Mouse (Mus musculus) kidney, adult 9 months (tissue): ENCODE results near the gene Zfhx3.
"Not testable (repeated sequence)": the region's sequence is repeated elsewhere in the genome, so short reads cannot be mapped to it uniquely, and the experiment has no call there.

ENCODE experiments used
- DNase-seq: peaks from one replicate; pipeline ENCODE4 v3.0.0; 2022

The Zfhx3 gene

DNA sequence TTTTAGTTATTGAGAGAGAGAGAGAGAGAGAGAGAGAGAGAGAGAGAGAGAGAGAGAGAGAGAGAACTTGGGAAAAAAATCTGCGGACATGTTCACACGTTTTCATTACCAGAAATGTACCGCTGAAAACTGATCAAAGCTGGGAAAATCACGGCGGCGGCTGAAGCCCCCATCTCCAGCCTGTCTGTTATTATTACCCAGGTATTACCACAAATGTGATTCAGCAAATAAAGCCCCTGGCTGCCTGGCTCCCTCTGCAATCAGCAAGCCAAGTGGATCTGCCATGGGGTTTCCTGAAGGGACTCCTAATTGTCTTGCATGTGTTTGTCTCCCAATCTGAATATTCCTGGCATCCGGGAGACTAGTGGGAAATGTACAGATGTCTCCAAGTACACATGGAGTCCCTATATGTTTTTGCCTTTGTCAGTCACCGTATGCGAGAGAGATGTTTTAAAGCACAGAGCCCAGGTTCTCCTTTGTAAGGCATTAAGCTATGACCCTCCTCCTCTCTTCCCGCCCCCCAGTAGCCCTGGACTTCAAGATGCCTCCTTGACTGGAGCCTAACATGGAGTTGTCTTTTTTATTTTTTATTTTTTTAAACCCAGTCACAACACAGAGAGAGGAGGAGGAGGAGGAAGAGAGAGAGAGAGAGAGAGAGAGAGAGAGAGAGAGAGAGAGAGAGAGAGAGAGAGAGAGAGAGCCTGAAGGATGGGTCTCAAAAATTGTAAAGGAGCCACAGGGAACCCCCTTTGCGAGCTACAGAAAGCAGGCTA, at the start of gene Zfhx3:
Zfhx3 (plus strand) TSS at position 723 of the 773 bp plus-strand sequence.
- no peak for DNase-seq

DNA sequence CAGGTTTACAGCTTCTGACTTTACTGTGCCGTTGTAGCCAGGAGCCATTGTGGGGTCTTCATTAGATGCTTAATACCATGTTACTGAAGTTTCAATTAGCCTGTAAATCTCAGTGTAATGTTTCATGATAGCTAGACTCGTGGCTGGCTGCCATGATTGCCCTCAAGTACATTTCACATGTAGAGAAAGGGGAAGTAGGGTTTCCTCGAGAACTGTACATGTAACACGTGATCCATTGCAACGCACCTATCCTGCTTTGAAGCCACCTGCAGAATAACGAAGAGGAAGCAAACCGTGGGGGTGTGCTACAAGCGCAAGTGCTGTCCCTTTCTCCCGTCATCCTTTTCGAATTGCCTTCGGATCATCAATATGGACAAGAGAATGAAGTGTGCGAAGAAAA, 23.5 kb upstream of the Zfhx3 start:
- DNase-seq, result no peak

DNA sequence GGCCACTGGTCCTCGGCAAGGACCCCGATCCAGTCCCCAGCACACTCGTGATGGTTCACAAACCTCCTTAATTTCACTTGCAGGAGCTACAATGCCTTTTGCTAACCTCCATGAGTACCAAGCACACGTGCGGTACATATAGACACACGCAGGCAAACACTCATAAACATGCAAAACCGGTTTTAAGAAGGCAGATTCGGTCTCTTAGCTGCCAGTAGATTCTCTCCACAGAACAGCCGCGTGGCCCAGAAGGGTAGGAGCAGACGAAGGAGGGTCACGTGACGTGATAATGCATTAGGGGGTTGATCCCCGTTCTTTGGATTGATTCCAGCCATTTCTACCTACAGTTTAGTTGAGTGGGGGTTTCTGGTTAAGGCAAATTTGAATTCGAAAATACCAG, 16.3 kb upstream of the Zfhx3 start:
- no peak for DNase-seq

DNA sequence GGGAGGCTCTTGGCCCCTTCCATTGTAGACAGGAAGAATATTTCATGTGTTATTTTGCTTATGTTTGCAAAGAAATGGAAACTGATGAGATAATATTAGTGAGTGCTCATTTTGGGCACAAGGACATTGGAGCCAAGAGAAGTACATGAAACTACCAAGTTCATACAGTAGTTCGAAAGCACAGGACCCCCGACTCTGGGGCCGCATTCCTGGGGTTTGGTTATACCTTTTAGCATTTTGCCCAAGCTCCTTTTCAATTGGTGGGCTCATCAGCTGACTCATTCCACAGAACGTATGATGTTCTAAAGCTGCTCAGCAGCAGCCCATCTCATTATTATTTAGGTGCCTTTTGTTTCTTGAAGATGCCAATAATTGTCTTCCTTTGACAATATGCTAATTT, 5.7 kb upstream of the Zfhx3 start:
- no peak for DNase-seq

DNA sequence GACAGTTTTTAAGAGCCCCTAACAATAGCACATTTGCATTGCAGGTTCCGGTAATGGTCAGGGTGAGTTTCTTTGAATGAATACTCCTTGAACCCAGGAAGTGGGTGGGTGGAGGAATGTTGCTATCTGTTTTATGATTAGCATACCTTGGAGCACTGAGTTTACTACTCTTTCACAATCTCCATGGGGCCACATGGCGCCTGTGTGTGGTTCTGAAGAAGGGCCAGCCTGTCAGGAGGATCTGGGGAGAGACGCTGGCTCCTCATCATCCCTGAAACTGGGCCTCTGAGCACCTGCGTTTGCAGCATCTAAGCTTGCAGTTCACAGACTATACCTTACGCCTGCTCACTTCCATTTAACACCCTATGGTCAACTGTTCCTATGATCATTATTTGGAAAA, 4.2 kb upstream of the Zfhx3 start:
- not testable (repeated sequence) for DNase-seq

DNA sequence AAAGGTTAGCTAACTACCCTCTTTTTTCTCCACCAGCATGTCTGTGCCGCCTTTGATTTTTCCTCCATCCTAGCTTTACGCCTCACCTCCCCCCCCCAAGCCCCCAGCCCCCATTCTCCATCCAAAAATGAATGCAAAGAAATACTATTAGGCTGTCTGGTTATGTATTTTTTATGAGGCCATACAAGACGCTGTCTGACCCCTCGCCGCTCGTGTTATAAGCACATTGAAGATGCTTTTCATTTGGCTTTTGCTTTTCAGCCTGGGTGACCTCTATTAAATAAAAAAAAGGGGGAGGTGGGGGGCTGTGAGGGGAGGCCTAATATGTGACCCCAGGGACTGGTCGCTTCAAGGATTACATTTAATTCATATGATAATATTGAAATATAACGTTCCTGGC, 2.3 kb upstream of the Zfhx3 start:
- no peak for DNase-seq

DNA sequence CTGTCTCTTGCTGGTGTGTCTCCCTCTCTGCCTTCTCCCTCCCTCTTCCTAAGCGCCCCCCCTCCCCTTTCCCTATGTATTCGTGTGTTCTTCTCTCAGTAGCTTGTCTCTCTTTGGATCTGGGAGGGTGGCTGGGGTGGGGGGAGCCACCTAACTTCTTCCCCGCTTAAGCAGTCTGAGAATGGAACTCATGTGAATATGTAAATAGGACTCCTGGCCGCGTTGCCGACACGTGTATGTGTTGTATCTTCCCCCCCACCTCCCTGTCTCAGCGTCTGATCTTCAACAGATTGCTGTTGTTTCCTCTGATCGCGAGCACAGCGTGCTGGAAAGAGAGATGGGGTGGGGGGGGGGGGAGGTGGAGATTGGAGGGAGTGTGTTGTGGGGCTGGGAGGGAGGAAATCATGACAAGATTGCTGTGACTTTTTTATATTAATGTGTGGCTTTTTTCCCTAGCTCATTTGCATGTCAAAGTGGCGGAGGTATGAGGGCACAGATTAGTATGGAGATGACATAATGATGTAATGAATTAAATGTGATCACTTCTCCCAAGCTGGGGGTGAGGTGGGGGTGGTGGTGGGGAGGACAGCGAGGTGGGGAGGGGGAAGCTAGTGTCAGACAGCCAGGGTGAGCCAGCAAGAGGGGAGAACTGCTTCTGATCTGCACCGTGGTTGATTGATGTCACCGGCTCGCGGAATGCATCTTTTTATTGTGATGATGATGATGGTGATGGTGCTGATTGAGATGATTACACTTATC, 487 bp downstream of the Zfhx3 start:
- no peak for DNase-seq

DNA sequence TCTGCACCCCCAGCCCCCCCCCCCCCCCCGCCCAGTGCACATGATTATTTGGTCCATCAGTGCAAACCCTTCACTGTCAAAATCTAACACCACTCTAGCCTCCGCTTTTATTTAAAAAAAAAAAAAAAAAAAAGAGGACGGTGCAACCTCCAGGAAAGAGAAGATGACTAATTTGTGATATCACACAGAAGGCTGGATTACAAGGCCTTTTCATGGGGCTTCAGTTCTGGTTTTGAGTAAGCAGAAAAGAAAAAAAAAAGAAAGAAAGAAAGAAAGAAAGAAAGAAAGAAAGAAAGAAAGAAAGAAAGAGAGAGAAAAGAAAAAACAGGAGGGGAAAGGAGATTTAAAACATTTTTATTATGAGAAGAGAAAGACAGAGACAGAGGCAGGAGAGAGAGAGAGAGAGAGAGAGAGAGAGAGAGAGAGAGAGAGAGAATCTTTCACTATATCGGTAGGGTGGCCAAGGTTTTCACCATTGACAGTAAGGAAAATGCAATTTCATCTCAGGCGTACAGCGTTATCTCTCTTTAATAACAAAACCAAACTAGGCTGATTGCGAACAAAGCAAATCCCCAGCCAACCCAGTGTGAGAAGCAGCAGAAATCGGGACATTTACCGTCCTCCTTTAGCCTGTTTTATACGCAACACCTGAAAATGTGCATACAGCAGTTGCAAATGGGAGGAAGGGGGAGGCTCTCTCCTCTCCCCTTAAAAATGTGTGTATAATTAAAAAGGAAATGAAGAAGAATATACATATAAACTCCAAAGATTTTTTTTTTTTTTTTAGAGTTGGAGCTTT, 1.3 kb downstream of the Zfhx3 start:
- DNase-seq, result no peak

DNA sequence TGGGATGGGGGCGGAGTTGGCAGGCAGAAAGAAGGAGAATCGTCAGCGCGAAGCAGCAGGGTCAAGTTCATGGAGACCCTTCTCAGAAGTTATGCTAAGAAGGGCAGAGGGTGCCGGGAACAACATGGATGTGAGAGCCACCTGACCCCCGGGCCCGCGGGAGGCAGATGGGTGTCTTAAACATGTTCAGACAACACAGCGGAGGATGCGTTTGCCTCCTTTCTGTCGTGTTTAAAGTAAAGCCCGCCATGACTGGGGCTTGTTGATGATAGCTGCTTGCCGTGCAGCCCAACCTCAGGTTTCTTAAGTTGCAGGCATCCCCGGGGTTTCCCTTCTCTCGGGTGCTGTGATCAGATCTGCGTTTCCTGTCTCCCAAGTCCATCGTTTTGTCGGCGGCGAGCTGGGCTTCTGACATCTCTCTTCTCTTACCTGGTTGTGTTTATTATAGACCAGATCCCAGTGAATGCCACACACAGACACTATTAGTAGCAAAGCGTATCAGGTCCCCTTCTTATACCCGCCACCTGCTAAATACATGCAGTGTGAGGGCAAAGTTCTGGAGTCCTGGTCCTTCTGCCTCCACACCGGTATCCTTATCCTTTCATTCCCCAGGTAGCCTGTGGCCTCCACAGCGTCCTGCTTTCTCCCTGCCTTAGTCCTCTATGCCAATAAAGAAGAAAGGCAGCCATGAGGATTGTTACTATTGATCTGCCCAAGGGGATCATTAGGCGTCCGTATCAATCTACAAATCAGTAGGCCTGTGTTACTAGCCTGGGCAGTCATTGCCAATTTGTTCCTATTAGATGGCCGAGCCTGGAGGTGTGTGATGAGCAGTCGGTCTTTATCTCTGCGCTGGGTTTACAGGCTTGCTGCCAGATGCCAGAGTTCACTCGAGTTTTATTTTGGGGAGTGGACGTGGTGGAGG, 2.5 kb downstream of the Zfhx3 start:
- DNase-seq, result no peak

DNA sequence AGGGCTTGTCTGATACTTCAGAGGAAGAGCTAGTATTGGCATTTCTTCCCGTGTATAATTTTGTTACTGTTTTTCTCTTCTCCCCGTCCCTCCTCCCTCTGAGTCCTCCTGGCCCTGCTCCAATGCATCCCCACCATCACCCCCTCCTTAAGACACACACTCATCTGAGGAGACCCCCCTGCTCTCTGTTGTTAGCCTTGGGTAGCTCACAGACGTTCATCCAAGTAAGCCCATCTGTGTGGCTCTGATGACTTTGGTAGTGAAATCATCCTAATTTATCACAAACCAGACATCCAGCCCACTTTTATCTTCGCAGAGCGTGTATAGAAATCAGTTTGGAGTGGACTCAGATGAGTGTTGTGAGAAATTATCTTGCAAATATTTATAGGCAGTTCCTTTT, 4.4 kb downstream of the Zfhx3 start:
- DNase-seq, result no peak

DNA sequence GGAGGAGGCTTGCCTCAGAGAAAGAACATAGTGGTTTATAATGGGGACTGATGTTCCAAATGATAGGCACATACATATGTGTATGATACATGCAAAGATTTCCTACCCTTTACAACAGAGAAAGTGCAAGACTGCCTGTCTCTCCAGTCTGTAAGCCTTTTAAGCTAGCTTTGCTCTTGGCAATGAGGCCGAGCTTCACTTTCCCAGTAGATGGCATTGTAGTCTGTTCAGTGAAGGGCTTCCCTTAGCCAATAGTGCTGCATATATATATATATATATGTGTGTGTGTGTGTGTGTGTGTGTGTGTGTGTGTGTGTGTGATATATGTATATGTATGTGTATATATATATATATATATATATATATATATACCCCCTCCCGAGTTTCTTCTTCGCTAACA, 13.4 kb downstream of the Zfhx3 start:
- no peak for DNase-seq

DNA sequence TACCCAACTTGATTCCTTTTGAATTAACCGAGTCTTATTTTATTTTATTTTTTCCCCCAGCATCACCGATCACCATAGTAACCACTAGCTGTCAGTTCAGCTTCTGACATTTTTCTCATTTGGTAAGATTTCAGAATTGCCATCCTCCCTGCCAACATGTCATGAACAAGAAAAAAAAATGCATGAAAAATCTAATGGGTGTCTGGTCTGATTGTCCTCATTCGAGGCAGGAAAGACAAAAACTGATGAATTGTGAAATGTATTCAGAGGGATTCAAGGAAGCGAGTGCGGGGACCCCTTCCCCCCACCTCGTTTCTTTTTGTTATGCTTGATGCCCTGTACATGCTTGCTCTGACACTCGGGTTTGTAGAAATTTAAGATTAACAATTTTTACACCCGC, 15.1 kb downstream of the Zfhx3 start:
- no peak for DNase-seq

DNA sequence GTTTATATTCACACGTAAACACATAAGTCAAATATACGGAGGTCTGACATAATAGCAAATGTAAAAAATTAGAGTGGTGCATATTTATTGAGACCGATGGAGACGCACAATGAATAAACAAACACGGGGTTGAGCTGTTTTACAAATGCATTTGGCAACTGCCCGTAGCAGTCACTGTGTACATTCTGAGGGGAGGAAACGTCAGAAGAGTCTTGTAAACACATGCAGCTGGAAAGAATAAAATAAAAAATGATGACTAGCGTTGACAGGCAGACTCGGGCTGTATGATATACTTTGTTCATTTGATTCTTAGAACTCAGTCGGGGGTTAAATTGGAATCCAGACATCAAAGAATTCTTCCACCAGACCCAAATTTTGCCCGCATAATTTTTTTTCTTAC, 18.0 kb downstream of the Zfhx3 start:
- DNase-seq, result no peak

DNA sequence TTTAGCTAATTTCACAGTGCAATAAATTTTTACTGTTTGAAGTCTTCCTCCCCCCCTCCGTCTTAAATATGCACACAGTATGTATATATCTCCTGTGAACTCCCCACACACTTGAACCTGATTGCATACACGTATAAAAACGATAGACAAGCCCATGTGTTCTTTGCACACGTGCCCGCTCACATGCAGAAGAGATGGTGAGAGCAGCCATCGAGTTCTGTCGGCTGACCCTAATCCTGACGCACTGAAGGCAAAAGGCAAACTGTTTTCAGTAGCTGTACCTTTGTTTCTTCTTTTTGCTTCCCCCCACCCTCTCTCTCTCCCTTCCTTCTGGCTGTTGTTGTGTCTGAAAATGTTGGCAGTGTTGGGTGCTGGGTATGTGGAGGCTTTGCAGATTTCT, 18.4 kb downstream of the Zfhx3 start:
- no peak for DNase-seq

DNA sequence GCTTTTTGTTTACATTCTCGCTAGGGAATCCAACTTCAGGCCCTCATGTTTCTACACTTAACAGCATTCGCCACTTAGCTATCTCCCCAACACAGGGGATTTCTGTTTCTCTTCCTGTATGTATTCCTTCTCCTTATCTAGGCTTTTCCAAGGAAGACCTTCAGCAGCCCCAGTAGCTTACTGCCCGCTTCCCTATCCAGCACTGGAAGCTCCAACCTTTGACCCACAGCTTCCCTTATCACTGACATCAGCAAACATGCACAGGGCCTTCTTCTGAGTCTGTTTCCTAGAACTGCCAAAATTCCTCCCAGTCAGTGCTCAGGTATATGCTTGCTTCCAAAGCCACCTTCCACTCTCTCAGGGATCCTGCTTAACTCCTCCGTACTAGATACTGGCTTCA, 29.8 kb downstream of the Zfhx3 start:
- DNase-seq, result no peak

DNA sequence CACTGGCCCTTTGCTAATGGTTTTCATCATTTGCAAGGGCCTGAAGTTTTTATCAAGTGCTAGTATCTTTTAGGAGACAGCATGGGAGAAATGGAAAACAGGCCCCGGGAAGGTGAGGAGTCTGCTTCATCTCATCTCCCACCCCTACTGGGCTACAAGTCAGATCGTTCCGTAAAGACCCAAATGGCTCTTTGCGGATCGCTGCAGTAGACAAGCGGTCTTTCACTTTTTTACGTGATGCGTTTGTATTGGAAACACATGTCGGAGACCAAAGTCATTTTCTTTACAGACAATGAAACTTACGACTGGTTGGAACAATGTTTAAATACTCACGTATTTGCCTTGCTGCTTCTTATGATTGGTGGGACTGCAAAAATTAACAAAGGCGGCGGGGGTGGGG, 32.0 kb downstream of the Zfhx3 start:
- no peak for DNase-seq

DNA sequence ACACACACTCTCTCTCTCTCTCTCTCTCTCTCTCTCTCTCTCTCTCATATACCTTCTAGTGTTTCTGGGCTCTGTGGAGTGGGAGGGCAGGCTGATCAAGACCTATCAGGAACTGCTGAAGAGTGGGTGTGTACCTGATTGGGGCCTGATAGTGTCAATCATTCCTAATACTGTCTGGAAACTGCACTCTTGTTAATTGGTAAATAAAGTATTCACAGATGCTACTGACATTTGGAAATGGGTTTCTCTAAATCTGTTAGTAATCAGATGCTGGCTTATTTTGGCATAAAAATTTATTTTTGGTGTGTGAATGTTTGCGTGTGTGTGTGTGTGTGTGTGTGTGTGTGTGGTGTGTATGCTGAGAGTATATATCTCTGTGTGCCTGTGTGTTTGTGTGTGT, 35.8 kb downstream of the Zfhx3 start:
- no peak for DNase-seq

DNA sequence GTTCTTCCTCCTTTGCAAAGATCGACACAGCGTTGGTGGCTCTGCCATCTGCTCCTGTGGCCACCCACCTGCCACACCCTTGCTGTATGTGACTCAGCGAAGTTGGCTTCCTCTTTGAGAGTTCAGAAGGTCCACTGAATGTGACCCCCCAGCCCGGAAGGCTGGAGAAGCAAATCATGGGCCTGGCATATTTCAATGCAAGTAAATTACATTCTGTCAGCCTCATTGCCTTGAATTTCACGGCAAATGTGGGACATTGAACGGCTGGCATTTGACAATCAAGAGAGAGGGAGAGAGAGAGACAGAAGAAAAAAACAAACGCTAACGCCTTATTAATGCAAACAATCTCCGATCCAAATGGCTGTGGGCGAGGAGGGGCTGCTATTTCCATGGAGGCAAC, 38.2 kb downstream of the Zfhx3 start:
- no peak for DNase-seq

DNA sequence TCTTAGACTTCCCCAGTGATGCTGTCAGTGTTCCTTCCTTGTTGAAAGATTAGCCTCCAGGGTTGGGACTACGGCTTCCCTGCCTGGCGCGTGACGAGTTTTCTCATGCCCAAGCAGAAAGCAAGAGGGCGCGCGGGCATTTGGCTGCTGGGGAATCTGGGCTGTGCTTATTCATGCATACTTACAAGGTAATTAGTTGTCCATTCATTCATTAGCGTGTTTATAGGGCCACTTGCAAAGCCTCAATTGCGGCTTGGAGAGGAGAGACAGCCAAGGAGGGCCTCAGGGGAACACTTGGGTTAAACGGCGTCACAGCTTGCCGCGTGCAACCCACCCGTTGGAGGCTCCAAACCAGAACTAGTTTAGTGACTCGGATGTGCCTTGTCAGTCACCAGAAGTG, 44.2 kb downstream of the Zfhx3 start:
- peak; percentile 65 for DNase-seq

DNA sequence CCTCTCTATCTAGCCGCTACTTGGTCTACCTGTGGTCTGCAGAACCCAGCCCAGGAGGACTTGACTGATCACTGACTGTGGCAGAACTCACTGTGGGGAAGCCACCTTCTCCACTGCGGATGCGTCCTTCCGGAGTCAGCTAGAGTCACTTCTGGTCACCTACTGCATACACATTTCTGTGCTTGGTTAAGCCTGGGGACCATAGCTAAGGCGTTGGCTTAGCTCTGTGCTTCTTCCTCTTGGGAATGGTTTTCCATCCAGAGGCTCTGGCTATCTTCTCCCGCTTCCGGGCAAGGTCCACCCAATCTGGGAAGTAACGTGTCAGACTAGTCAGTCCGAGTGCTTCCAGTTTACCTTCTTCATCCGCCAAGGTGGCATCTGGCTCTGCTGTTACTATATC, 56.4 kb downstream of the Zfhx3 start:
- DNase-seq, result no peak

DNA sequence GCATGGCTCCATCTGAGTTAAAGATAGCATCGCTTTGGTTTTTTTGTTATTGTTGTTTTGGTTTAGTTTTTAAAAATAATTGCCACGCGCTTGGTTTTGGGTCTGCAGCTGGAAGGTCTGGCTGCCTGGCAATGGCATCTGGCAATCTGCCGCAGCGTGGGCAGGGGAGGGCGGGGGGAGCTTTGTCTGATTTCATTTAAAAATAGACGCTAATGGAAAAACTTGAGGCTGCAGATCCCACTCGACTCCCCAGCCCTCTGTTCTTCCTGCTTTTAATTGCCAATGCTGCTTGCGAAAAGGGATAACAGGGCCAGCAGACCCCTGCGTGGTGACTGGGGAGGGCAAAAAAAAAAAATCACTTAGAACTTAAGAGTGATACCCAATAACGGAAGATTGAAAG, 69.1 kb downstream of the Zfhx3 start:
- no peak for DNase-seq

DNA sequence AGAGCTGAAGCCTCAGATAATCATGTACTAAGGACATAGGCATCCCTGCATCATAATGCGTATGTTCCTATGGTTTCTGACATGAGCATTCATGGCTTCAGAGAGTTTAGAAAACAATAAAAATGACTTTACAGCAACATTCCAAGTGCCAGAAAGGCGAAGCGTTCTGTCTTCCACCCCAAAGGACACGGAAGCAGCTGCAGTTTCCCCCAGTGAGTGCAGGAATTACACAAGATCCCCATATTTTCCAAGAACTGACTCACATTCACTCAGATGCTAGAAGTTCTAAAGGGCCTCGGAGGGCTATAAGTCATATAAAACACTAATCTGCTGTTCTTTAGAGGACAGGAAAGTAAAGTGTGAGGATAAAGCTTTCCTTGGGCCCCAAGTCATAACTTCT, 75.3 kb downstream of the Zfhx3 start:
- DNase-seq, result no peak

DNA sequence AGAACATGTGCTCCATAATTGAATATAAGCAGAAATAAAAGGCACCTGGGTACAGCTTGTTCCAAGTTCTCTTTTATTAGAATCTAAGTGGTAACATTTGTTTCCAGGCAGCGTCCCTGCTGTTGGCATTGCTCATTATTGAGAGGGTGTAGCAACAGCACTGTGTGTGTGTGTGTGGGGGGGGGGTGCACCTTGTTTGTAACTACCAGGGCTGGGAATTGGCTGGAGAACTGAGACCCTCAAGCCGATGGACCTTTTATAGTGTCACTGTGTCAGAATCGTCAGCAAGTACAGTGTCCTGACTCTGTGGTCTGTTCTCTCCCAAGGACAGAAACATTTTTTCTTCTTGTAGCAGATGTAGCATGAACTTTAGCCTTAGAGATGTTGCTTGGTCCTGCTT, 77.2 kb downstream of the Zfhx3 start:
- no peak for DNase-seq
